Mouse (Mus musculus): ENCODE data around the gene Gmeb1.

- 0 out of 2 replicates have a peak, but pooled peaks have one; percentile 19 for TF ChIP-seq MYC (IDR thresholded peaks at IDR 0.05; ENCODE audit: low read depth, low read length)
- no peak for TF ChIP-seq E2F4 (IDR thresholded peaks at IDR 0.05; ENCODE audit: insufficient replicate concordance, low read depth, low read length)
- TF ChIP-seq POLR2A (IDR thresholded peaks at IDR 0.05; ENCODE audit: low read depth, low read length) = no peak
- TF ChIP-seq ZNF384 (IDR thresholded peaks at IDR 0.05; ENCODE audit: low read depth, low read length) = no peak
- TF ChIP-seq EP300 (IDR thresholded peaks at IDR 0.05; ENCODE audit: low read length) = no peak
- TF ChIP-seq USF1 (IDR thresholded peaks at IDR 0.05; ENCODE audit: low read depth, low read length) = no peak
Measured at GRCm38 (mm10) chr4:132178630-132179059, 82.8 kb downstream of the Gmeb1 start.

All from CH12.LX (cell line).